Mouse (Mus musculus) embryonic facial prominence, embryonic 13.5 days (tissue): ENCODE results near the gene Socs1. TPM values are rescaled to one million over a fixed set of nuclear protein-coding genes. Genes with fewer than 3 reads are reported as not detected.
A peak's percentile ranks its signal among the peaks of the same experiment; 100 is the strongest.

ENCODE experiments used
- ATAC-seq: fragments of 200-750 bp; cut with Nextera tagmentation; 2 replicates; pipeline ENCODE4 v1.8.0; 2017; ENCODE audit warnings: low read depth; ENCODE audit not compliant: insufficient number of reproducible peaks, insufficient read depth, low FRiP score, low TSS enrichment
- H3K27ac ChIP-seq: fragments of 300-500 bp; sonication (generic); 2 replicates; pipeline ENCODE4 v1.5.1; 2015; ENCODE audit warnings: moderate library complexity, mild to moderate bottlenecking, inconsistent platforms
- H3K27me3 ChIP-seq: fragments of 300-500 bp; sonication (generic); 2 replicates; pipeline ENCODE4 v1.6.1; 2015; ENCODE audit warnings: mild to moderate bottlenecking, inconsistent platforms
- H3K36me3 ChIP-seq: fragments of 300-500 bp; sonication (generic); 2 replicates; pipeline ENCODE4 v1.6.1; 2015; ENCODE audit warnings: mild to moderate bottlenecking, inconsistent platforms
- H3K4me1 ChIP-seq: fragments of 300-500 bp; sonication (generic); 2 replicates; pipeline ENCODE4 v1.6.1; 2015; ENCODE audit warnings: inconsistent platforms
- H3K4me2 ChIP-seq: fragments of 300-500 bp; sonication (generic); 2 replicates; pipeline ENCODE4 v1.6.1; 2015; ENCODE audit warnings: moderate library complexity, mild to moderate bottlenecking, inconsistent platforms
- H3K4me3 ChIP-seq: fragments of 300-500 bp; sonication (generic); 2 replicates; pipeline ENCODE4 v1.5.1; 2015; ENCODE audit warnings: mild to moderate bottlenecking, inconsistent platforms
- H3K9ac ChIP-seq: fragments of 300-500 bp; sonication (generic); 2 replicates; pipeline ENCODE4 v1.6.1; 2015; ENCODE audit warnings: mild to moderate bottlenecking, inconsistent platforms
- H3K9me3 ChIP-seq: fragments of 300-500 bp; sonication (generic); 2 replicates; pipeline ENCODE4 v1.6.1; 2016; ENCODE audit warnings: inconsistent platforms
- WGBS: fragments of 180-500 bp; shearing (Covaris S2); methylation state at CpG from one replicate; pipeline ENCODE4 v1.1.7; 2015; ENCODE audit warnings: mixed read lengths; 5-methylcytosine and 5-hydroxymethylcytosine counted together
- polyA plus RNA-seq: library from polyadenylated mRNA; unstranded; fragments of >200 nt; fragmentation: Nextera tagmentation; extraction: Ambion mirVana; gene quantifications from 2 replicates; pipeline ENCODE4 v1.2.1, GENCODE M21; 2015

Socs1 gene
- polyA plus RNA-seq, 1 experiment from 2014 or later = 15.4 TPM

DNA sequence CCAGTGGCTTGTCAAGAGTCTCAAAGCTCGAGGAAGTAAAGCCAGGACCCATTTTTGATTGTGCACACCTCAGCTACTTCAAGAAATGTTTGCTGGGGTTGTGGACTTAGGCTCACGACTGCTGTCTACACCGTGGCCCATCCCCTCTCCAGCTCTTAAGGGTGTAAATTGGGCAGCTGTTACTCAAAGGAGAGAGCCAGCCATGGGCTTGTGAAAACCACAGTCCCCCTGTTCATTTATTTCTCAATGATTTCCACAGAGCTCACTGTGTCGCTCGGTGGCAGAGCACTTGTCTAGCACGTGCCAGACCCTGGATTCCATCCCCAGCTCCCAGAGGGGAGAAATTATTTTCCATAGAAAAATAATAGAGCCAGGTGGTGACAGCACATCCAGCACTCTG lies 29.2 kb downstream of the Socs1 start:
- H3K36me3 ChIP-seq = no peaks in the 10 kb centered on the region
- WGBS = 63% methylated on average over 6 of the region's 6 CpGs

DNA sequence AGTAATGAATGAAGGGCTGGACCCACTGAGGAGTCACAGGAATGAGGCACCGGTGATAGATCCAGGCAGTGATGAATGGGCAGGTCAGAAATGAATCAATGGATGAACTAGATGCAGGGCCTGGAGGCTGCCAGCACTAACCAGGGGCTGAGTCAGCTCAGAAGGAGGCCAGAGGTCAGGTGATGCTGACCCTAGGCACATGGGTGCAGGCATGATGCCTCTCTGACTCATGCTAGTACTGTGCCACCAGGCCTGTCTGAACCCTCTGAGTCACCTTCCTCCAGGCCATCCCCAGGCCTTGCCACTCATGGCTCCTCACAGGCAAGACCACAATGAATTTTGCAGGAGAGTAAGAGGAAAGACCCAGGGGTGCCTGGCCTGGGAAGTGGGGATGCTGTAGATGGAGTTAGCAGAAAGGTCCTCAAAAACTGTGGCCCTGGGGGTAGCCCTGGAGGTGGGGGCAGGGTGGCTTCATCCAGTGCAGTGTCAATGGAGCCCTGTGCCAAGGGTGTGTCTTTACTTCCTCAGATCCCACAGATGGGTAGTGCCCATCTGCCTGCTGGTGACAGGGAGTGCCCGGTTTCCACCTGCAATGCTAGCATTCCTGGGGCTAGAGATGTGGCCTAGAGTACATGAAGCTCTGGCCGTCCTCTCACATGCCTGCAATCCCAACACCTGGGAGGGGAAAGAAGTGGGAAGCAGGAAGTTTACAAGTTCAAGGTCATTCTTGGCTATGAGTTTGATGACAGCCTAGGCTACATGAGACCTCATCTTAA lies 30.6 kb downstream of the Socs1 start:
- H3K4me3 ChIP-seq = no peak overlapping the region
- 86% methylated on average over 3 of the region's 3 CpGs for WGBS
- no peaks in the 10 kb centered on the region for H3K27me3 ChIP-seq
- no peaks in the 10 kb centered on the region for H3K9me3 ChIP-seq
- H3K4me1 ChIP-seq = peaks cover 4% of the 10 kb centered on the region
- no peak overlapping the region for H3K4me2 ChIP-seq
- ATAC-seq = no peak
- H3K9ac ChIP-seq = no peak overlapping the region
- H3K36me3 ChIP-seq = no peaks in the 10 kb centered on the region
- no peak overlapping the region for H3K27ac ChIP-seq

More for the DNA sequence above, 29.2 kb downstream of the Socs1 start:
- Histone ChIP-seq H3K4me2 (no peak overlapping the region), H3K4me3 (no peak overlapping the region), H3K27ac (no peak overlapping the region), H3K9ac (no peak overlapping the region), H3K27me3 (no peaks in the 10 kb centered on the region), H3K4me1 (no peaks in the 10 kb centered on the region), H3K9me3 (no peaks in the 10 kb centered on the region)
- no peak for ATAC-seq

- H3K4me2 ChIP-seq = no peak overlapping the region
- 44% methylated on average over 7 of the region's 7 CpGs for WGBS
- H3K27ac ChIP-seq = no peak overlapping the region
- no peaks in the 10 kb centered on the region for H3K27me3 ChIP-seq
- H3K4me3 ChIP-seq = no peak overlapping the region
- ATAC-seq = no peak; the same call in 1 of the 2 replicates
- H3K9me3 ChIP-seq = no peaks in the 10 kb centered on the region
- no peak overlapping the region for H3K9ac ChIP-seq
- H3K4me1 ChIP-seq = peaks cover 20% of the 10 kb centered on the region
- H3K36me3 ChIP-seq = no peaks in the 10 kb centered on the region
Observed at GRCm38 (mm10) chr16:10749824-10750223, 35.5 kb downstream of the Socs1 start.

DNA sequence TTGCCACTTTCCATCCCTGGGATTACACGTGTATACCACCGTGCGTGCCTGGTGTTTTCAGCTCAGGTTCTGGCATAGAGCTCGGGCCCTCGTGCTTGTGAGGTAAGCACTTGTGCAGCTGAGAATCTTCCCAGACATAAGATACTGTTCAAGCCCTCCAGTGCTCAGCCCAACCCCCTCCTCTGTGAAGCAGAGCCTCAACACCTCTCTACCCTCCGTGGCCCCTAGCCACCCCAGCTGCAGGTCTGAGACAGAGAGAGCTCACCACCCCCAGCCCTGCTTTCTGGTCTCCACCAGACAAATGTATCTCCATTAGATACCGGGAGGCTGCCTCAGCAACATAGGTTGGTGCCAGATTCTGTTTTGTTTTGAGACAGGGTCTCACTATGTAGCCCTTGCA lies 36.1 kb downstream of the Socs1 start:
- Histone ChIP-seq H3K27me3 (no peaks in the 10 kb centered on the region), H3K4me1 (peaks cover 24% of the 10 kb centered on the region), H3K9me3 (no peaks in the 10 kb centered on the region), H3K9ac (no peak overlapping the region), H3K36me3 (no peaks in the 10 kb centered on the region), H3K4me3 (no peak overlapping the region), H3K27ac (no peak overlapping the region), H3K4me2 (no peak overlapping the region)
- 68% methylated on average over 7 of the region's 7 CpGs for WGBS
- no peak for ATAC-seq

- Histone ChIP-seq H3K9ac (no peak overlapping the region), H3K4me2 (no peak overlapping the region), H3K27me3 (no peaks in the 10 kb centered on the region), H3K4me3 (no peak overlapping the region), H3K36me3 (no peaks in the 10 kb centered on the region), H3K4me1 (peaks cover 40% of the 10 kb centered on the region), H3K9me3 (no peaks in the 10 kb centered on the region), H3K27ac (no peak overlapping the region)
- ATAC-seq = no peak
- WGBS = 78% methylated on average over 2 of the region's 2 CpGs
Observed at GRCm38 (mm10) chr16:10741082-10741481, 44.3 kb downstream of the Socs1 start.

DNA sequence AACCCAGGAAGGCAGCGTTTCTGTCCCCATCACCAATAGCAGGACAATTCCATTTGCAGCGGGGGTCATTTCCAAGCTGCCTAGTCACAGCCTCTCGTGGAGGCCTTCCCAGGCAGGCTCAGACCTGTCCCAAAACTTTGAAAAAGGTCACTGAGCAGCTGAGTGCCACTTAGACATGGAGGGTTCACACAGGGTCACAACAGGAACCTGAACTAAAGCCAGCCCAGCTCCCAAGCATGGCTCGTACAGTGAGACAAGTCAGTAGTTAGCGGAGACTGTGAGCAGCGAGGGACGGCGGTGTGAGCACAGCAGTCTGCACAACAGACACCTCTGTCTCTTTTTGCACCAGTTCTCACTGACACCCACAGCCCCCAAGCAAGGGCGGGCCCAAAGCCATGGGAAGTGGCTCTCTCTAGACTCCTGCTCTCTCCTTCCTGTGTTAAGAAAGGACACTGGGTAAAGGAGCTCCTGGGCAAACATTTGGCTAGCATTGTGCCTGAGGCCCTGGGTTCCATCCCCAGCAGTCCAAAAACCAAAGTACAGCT lies 45.4 kb downstream of the Socs1 start:
- no peaks in the 10 kb centered on the region for H3K36me3 ChIP-seq
- H3K4me1 ChIP-seq = peaks cover 32% of the 10 kb centered on the region
- no peak overlapping the region for H3K9ac ChIP-seq
- H3K27ac ChIP-seq = no peak overlapping the region
- no peak overlapping the region for H3K4me3 ChIP-seq
- H3K4me2 ChIP-seq = no peak overlapping the region
- 59% methylated on average over 9 of the region's 9 CpGs for WGBS
- no peaks in the 10 kb centered on the region for H3K9me3 ChIP-seq
- H3K27me3 ChIP-seq = no peaks in the 10 kb centered on the region
- no peak for ATAC-seq

DNA sequence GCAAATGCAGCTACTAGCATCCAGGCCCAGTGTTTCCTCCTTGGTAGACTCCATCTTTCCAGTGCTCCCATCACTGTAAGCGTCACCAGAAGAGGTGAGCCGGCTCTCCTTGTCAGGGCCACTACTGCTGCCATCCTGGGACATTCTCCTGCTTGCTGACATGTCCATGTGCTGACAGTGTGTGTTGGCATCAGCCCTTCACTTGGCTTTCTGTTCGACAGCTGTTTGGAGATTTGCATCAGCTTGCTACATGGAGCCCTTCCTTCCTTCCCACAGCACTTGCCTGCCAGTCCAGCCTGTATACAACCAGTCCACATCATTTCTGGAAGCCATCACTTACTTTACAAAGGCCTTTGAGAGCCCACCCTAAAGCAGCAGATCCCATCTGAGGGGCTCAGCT lies 46.5 kb downstream of the Socs1 start:
- Histone ChIP-seq H3K36me3 (no peaks in the 10 kb centered on the region), H3K27me3 (no peaks in the 10 kb centered on the region), H3K27ac (no peak overlapping the region; the same call in 1 of the 2 replicates), H3K4me1 (peaks cover 27% of the 10 kb centered on the region), H3K9me3 (no peaks in the 10 kb centered on the region), H3K4me3 (no peak overlapping the region), H3K9ac (no peak overlapping the region), H3K4me2 (no peak overlapping the region)
- 86% methylated on average over 3 of the region's 3 CpGs for WGBS
- ATAC-seq = no peak

- no peaks in the 10 kb centered on the region for H3K36me3 ChIP-seq
- no peak overlapping the region for H3K4me2 ChIP-seq
- H3K27ac ChIP-seq = peak overlapping the region; percentile 55
- no peak overlapping the region for H3K4me3 ChIP-seq
- ATAC-seq = no peak
- H3K9me3 ChIP-seq = no peaks in the 10 kb centered on the region
- H3K4me1 ChIP-seq = peaks cover 24% of the 10 kb centered on the region
- H3K9ac ChIP-seq = no peak overlapping the region
- 27% methylated on average over 2 of the region's 2 CpGs for WGBS
- no peaks in the 10 kb centered on the region for H3K27me3 ChIP-seq
Observed at GRCm38 (mm10) chr16:10737571-10737970, 47.8 kb downstream of the Socs1 start.

DNA sequence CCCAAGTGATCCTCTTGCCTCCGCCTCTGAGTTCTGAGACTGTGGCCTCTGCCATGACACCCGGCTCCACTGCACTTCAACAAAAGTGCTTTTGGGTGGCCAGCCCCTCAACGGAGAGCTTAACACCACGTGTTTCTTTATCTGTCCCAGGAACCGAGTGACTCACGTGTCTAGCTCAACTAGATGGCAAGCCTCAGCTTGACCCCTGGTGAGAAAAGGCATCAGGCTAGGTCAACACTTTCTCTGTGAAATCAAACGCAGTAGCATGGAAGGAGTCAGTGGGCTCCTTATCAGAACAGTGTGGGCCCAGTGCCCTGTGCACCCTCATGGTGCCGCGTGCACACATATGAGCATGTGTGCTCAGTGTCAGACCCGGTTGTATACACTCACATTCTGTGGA lies 49.0 kb downstream of the Socs1 start:
- H3K27me3 ChIP-seq = no peaks in the 10 kb centered on the region
- 76% methylated on average over 10 of the region's 10 CpGs for WGBS

DNA sequence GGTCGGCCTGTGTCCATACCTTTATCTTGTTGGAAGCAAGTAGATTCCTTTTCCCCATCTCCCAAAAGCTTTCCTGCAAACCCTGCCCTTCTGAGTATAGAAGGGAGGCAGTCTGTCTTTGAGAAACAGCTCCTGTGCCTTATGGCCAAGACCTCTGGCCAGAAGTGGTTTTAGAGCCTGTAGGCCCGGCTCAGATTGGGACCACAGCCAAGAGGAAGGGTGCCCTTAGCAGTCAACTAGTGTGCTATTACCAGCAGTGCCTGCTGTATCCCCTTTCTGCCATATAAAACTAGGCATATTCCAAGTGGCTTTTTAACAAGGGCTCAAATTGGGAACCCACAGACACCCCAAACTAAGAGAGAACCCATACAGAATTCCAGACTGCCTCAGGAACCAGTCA lies 49.6 kb downstream of the Socs1 start:
- no peak overlapping the region for H3K27ac ChIP-seq
- H3K9ac ChIP-seq = no peak overlapping the region
- ATAC-seq = no peak
- no peak overlapping the region for H3K4me3 ChIP-seq
- no peak overlapping the region for H3K4me2 ChIP-seq
- no peaks in the 10 kb centered on the region for H3K36me3 ChIP-seq
- H3K27me3 ChIP-seq = no peaks in the 10 kb centered on the region
- peaks cover 24% of the 10 kb centered on the region for H3K4me1 ChIP-seq
- H3K9me3 ChIP-seq = no peaks in the 10 kb centered on the region
- WGBS = 83% methylated on average over 2 of the region's 2 CpGs

More for the DNA sequence above, 49.0 kb downstream of the Socs1 start:
- Histone ChIP-seq H3K36me3 (no peaks in the 10 kb centered on the region), H3K9me3 (no peaks in the 10 kb centered on the region), H3K4me1 (peaks cover 24% of the 10 kb centered on the region), H3K27ac (no peak overlapping the region), H3K4me3 (no peak overlapping the region), H3K4me2 (no peak overlapping the region), H3K9ac (no peak overlapping the region)
- no peak for ATAC-seq

- H3K27me3 ChIP-seq = no peaks in the 10 kb centered on the region
- 76% methylated on average over 5 of the region's 5 CpGs for WGBS
- no peak for ATAC-seq
Observed at GRCm38 (mm10) chr16:10732421-10732820, 52.9 kb downstream of the Socs1 start.

More at GRCm38 (mm10) chr16:10732421-10732820, 52.9 kb downstream of the Socs1 start:
- no peaks in the 10 kb centered on the region for H3K9me3 ChIP-seq
- no peaks in the 10 kb centered on the region for H3K36me3 ChIP-seq
- H3K4me2 ChIP-seq = no peak overlapping the region
- H3K4me1 ChIP-seq = peaks cover under 1% of the 10 kb centered on the region
- H3K27ac ChIP-seq = no peak overlapping the region
- no peak overlapping the region for H3K4me3 ChIP-seq
- H3K9ac ChIP-seq = no peak overlapping the region
